Mouse (Mus musculus): Measurements from ENCODE around the gene 4930544D05Rik.

Gene 4930544D05Rik

DNA sequence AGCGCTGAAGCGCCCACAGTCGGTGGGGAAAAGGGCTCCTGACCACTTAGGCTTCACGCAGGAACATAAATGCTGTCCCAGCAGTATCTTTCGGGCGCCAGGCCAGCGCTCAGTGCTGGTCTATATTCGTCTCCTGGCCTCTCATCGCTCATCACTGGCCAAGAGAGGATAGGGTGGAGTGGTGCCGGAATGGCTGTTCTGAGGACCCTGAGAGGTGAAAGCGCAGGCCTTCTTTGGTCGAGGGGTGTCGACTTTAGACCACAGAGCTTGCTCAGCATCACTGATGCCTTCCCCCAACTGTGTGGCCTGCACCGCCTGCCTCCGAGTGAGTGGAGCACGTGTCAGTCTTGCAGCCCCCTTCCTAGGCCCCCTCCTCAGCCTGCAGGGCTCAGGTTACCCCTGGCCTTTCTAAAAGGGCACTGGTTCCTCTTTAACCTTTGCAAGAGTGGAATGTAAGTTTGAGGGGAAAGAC, 40.8 kb downstream of the 4930544D05Rik start:
- DNase-seq (ENCODE audit: low spot score) = peak; percentile 84

DNA sequence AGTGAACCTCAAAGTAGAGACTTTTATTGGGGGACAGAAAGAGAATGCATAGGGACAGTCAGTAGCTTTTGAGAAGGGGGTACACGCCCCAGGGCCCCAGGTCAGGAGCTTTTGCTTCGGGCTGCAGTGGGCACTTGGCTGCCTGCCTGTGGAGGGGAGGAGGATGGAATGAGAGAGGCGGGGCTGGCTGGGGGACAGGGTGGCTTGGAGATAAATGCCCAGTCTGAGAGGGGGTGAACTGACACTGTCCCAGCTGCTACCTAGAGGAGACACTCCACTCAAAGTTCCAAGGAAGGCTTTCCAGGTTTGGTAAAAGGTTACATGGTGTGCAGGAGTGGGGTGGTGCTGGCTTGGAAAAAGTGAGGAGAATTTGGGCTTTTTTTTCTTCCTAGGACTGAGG, 41.3 kb downstream of the 4930544D05Rik start, which contains the start of gene Eno3:
TSS of gene Eno3 (plus strand) at position 239 of the 400 bp plus-strand sequence.
- peak; percentile 67 for DNase-seq (ENCODE audit: low spot score)

DNA sequence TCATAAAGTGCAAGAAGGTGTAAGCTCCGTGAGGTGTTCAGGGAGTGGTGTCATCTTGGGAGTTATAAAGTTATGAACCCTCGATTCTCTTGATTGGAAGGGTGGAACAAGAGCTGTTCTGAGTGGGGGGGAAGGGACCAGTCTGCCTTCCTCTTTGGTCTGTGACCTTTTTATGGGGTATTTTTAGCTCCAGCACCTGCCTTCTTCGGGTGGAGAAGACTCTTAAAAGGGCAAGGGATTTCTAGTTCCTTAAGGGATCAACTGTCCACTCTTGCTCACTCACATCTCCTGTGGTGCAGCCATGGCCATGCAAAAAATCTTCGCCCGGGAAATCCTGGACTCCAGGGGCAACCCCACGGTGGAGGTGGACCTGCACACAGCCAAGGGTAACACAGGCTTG, 41.9 kb downstream of the 4930544D05Rik start:
- DNase-seq (ENCODE audit: low spot score) = no peak

DNA sequence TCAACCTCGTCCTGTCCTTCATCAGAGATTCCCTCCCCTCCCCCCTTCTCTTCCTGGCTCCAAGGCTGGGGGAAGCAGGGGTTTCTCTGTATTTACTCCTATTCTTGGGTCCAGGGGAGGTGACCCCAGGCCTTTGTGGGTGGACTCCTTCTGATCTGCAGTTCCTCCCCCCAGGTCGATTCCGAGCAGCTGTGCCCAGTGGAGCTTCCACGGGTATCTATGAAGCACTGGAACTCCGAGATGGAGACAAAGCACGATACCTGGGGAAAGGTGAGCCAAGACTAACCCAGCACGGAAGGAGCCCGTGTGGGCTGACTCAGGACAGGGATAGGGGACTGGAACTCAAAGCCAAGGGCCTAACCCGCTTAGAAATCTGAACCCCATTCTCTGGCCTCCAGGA, 42.3 kb downstream of the 4930544D05Rik start:
- no peak for DNase-seq (ENCODE audit: low spot score)

DNA sequence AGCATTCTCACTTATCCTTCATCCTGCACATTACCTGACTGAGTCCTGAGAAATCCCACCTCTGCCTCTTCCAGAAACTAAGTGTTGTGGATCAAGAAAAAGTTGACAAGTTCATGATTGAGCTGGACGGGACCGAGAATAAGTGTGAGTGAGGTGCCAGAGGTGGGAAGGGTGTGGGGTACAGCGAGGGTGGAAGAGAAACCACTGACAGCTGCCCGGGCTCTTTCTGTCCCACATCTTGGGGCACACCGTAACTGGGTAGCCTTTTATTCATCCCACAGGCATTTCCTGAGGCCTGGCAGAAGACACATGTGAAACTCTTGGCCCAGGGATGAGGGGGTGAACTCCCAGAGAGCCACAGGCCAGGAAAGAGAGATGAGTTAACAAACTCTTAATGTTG, 42.9 kb downstream of the 4930544D05Rik start:
- DNase-seq (ENCODE audit: low spot score) = no peak

DNA sequence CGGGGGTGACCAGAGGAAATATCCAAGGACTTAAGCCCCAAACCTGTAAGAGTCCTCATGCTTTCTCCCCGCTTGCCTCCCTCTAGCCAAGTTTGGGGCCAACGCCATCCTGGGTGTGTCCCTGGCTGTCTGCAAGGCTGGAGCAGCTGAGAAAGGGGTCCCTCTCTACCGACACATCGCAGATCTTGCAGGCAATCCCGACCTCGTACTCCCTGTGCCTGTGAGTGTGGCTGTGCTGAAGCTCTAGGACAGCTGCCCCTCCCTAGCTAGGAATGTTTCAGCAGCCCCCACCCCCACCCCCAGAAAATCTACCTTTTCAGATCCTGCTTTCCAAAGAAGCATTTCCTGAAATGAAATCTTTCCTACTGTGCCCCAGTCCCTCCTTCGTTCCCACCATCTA, 43.3 kb downstream of the 4930544D05Rik start:
- DNase-seq (ENCODE audit: low spot score) = no peak

DNA sequence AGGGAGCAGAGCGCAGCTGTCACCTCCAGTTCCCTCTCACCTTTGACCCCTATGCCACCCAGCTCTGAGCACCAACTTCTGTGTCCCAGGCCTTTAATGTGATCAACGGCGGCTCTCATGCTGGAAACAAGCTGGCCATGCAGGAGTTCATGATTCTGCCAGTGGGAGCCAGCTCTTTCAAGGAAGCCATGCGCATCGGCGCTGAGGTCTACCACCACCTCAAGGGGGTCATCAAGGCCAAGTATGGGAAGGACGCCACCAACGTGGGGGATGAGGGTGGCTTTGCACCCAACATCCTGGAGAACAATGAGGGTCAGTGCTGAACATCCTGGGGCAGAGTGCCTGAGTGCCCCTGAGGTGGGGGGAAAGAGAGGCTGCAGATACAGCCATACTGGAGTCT, 44.9 kb downstream of the 4930544D05Rik start:
- no peak for DNase-seq (ENCODE audit: low spot score)

DNA sequence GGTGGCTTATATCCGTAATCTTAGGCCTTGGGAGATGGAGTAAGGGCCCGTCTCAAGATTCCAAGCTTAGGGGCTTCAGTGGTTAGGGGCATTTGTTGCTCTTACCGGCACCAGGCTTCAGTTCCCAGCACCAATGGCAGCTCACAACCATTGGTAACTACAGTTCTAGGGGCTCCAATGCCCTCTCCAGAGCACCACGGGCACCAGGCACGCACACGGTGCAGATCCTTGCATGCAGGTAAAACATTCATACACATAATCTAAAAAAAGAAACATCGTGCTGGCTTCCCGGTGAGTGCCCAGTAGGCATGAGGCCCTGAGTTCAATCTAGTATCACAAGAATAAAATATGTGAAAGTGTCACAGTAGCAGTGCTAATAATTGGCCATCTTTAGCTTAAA, 47.5 kb downstream of the 4930544D05Rik start:
- DNase-seq (ENCODE audit: low spot score) = no peak

DNA sequence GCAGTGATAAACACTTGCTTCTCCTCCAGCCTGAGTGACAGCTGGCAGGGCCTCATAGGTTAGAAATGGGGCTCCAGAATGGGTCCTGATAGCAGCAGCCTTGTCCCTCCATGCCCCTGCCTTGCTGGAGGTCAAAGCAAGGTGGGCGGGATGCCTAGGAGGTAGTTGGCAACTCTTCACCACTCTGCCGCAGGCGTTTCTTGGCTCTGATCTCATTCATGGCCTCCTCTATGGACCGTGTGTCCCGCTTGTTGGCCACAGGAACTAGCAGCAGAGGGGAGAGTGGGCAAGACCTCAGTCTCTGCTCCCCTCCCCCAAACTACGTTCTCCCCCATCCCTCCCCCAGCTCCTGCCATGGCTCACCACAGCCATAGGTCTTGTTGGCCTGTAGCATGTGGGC, 48.3 kb downstream of the 4930544D05Rik start:
- no peak for DNase-seq (ENCODE audit: low spot score)

DNA sequence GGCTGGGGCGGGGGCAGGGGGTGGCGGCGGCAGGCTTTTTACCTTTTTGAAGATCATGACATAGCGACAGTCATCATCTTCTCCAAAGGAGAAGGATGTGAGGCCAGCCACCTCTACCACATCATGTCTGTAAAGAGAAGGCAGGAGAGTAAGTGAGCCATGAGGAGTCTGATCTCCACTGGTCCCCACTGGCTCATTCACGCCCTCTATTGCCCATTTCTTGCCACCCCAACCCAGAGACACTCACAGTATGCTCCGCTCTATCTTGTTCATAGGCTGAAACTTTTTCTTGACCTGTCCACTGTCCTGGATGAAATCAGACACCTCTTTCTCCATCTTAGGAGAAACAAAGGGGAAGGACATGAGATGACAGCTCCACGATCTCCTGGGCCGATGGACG, 49.1 kb downstream of the 4930544D05Rik start:
- DNase-seq (ENCODE audit: low spot score) = no peak
